Mouse (Mus musculus) ovary, adult 2 months (tissue): ENCODE measurements around the gene Luc7l3. TPM values are rescaled to one million over a fixed set of nuclear protein-coding genes. Genes with fewer than 3 reads are reported as not detected.

Source experiments
- polyA plus RNA-seq: library from polyadenylated mRNA; depleted of rRNA; stranded (reverse); fragments of >200 nt; gene quantifications from 2 replicates; pipeline ENCODE4 v1.2.3, GENCODE M21; 2012; rRNA removed

Luc7l3 gene
- polyA plus RNA-seq: 3.8 and 5.8 TPM in 2 replicates

DNA sequence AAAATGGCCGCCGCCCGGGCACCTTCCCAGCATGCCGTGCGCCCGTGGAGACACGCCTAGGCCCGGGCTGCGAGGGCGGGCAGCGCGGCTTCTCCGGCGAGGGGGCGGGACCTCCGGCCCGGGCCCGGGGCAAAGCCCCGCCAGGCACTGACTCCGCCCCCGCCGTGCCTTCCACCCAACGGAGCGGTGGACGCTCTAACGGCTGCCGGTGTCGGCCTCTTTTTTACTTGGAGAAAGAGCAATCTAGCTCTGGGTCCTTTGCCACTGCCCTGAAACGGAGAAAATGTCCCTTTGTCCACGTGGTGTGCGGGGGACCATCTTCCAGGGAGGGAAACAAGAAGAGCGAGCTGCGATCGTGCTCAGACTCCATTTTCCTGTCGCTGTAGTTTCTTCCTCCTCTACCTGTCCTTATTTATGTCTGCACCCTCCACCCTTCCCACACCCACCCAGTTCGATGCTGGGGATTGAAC is at the start of gene Luc7l3:
Gene Luc7l3, minus strand, starts transcription at position 58 of the 470 bp plus-strand sequence.

GRCm38 (mm10) chr11:94327693-94328643 is 6.2 kb upstream of the Luc7l3 start, which contains the start of gene Ankrd40:
Gene Ankrd40, plus strand, starts transcription at chr11:94328001.

DNA sequence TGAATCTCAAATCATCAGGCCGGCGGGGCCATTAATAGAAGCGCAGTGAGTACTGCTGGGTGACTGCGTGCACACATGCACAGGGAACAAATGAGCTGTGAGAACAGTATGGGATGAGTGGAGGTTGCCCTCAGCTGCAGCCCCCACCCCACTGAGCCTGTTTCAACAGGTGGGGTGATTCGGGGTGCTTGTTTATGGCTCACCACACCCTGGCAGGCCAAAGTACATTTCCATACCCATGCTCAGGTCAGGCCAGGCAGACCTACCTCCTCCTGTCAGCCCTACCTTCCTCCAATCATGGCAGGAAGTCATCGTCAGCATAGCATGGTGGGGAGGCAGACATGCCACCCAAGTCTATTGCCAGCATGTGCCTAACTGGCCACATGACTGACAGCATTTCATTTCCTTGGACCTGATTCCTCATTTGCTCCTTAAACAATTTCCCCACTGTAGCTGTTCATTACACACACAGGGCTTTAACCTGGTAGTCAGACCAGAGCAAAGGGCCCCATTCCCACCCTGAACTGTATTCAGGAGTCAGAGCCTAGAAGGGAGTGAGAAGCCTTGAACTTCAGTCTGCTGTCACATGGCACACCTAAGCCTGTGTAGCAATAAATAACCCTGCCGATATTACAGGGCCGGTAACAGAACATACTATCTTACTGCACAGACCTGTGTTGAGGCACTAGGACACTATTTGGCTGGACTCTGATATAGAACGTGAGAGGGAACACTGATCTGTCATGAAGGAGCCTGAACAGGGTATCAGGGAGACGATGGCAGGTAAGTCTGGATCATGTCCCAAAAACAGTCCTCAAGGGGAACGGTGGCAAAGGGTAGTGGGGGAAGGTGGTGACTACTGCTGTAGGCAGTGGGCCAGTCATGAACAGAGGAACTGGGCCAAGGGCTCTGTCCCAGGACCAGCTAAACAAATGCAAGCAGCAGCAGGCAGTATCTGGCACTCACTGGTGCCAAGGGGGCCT is 40.3 kb downstream of the Luc7l3 start, which contains the start of gene Gm21885:
Gene Gm21885, plus strand, starts transcription at position 675 of the 983 bp plus-strand sequence.

GRCm38 (mm10) chr11:94245955-94246788 is 75.6 kb downstream of the Luc7l3 start, which contains the start of gene Wfikkn2:
Gene Wfikkn2, minus strand, starts transcription at chr11:94246005.

Other genes with a start within 250 kb of the Luc7l3 start
- gene Tob1, start 110.5 kb downstream of the Luc7l3 start, polyA plus RNA-seq: 73.8 and 86.5 TPM in 2 replicates
- gene Wfikkn2, start 76.0 kb downstream of the Luc7l3 start, polyA plus RNA-seq: 4.3 and 5.1 TPM in 2 replicates
- not detected in 2 replicates for gene Gm21885, start 40.1 kb downstream of the Luc7l3 start, polyA plus RNA-seq
- gene Ankrd40, start 6.0 kb upstream of the Luc7l3 start, polyA plus RNA-seq: 119 and 133 TPM in 2 replicates
- 21.6 and 23.3 TPM in 2 replicates for gene Abcc3, start 71.0 kb upstream of the Luc7l3 start, polyA plus RNA-seq
- 30.4 and 39.4 TPM in 2 replicates for gene Cacna1g, start 152.2 kb upstream of the Luc7l3 start, polyA plus RNA-seq
- 0.06 and 1.0 TPM in 2 replicates for gene Spata20, start 164.2 kb upstream of the Luc7l3 start, polyA plus RNA-seq
- 18.8 and 20.7 TPM in 2 replicates for gene Epn3, start 178.0 kb upstream of the Luc7l3 start, polyA plus RNA-seq
- 6.4 and 7.8 TPM in 2 replicates for gene Mycbpap, start 199.8 kb upstream of the Luc7l3 start, polyA plus RNA-seq
- 31.0 and 34.1 TPM in 2 replicates for gene Rsad1, start 227.3 kb upstream of the Luc7l3 start, polyA plus RNA-seq
- 2.3 and 3.2 TPM in 2 replicates for gene Chad, start 243.1 kb upstream of the Luc7l3 start, polyA plus RNA-seq